Mouse (Mus musculus): ENCODE measurements around the gene Mylk2. TPM values are rescaled to one million over a fixed set of nuclear protein-coding genes. Genes with fewer than 3 reads are reported as not detected.
A peak's percentile ranks its signal among the peaks of the same experiment; 100 is the strongest.

Gene Mylk2
- polyA plus RNA-seq (2016; fragmentation: Nextera tagmentation; extraction: Ambion mirVana), result 0.06 and 0.12 TPM in 2 replicates

DNA sequence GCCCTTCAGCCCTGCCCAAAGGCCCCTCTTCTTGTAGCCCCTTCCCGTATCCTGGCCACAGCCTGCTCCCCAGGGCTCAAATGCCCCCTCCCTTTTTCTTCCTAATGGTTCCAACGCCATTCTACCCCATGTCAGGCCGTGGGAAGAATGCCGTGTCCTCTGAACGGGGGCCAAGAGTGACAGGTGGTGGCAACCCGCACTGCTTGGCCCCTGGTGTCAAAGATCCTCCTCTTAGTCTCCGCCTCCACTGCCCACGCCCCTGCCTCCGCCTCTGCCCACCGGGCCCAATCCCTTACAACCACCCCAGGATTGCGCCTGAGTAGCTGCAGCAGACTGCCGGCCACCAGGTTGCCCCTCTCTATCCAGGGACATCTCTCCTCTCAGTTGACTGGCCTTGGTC, at the start of gene Mylk2:
Gene Mylk2 (plus strand): TSS at position 322 of the 400 bp plus-strand sequence.
- no peak for DNase-seq (ENCODE audit: extremely low spot score, low spot score)
- H3K4me1 ChIP-seq, result peaks cover 40% of the 10 kb centered on the region
- WGBS, result 24% methylated on average over 12 of the region's 12 CpGs
- peaks cover 57% of the 10 kb centered on the region for H3K27me3 ChIP-seq (ENCODE audit: poor library complexity, severe bottlenecking)
- no peak within 1 kb of the TSS for H3K4me3 ChIP-seq
- H3K36me3 ChIP-seq (replicated peaks), result no peaks in the 10 kb centered on the region
- H3K9me3 ChIP-seq, result no peaks in the 10 kb centered on the region
- H3K27ac ChIP-seq, result no peak within 1 kb of the TSS

DNA sequence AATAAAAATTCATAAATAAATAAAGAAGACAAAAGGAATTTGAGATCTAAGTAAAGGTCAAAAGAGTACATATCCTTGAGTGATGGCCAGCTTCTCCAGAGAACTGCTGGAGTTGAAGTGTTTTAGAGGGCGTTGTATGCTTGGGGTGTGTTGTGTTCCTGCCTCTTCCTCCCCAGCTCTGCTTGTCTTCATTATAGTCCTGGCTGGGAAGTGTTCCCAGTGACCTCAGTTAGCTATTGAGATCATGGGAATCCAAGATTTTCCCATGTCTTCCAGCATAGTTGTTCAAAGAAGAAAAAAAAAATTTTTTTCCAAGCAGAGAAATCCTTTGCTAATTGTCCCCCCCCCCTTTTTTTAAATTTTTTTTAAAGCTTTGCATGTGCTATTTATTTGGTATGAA, 49.3 kb upstream of the Mylk2 start:
- Histone ChIP-seq H3K27ac (no peak overlapping the region), H3K27me3 (ENCODE audit: poor library complexity, severe bottlenecking) (no peaks in the 10 kb centered on the region), H3K4me3 (no peak overlapping the region), H3K36me3 (replicated peaks) (peaks cover 99% of the 10 kb centered on the region), H3K9me3 (no peaks in the 10 kb centered on the region), H3K4me1 (no peaks in the 10 kb centered on the region)
- WGBS, result 92% methylated on average over 1 of the region's 1 CpGs
- no peak for DNase-seq (ENCODE audit: extremely low spot score, low spot score)

DNA sequence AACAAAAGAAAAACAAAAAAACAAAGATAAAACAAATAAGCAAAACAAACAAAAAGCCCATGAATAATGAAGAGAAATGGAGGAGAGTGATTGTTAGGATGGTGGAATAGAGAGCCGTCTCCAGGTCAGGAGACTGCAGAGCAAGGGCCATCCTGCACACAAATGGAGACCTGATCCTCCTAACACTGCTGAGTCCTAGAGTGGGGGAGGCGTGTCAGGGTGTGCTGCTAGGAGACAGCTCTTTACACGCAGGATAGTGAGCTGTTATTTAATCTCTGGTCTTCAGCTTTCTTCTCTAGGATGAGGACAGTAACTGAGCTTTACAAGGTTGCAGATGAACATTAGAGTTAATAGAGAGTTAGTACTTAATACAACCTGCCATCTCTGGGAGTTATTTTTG, 48.5 kb upstream of the Mylk2 start:
- Histone ChIP-seq H3K4me3 (no peak overlapping the region), H3K9me3 (no peaks in the 10 kb centered on the region), H3K4me1 (no peaks in the 10 kb centered on the region), H3K27ac (no peak overlapping the region), H3K36me3 (replicated peaks) (peaks cover 99% of the 10 kb centered on the region), H3K27me3 (ENCODE audit: poor library complexity, severe bottlenecking) (no peaks in the 10 kb centered on the region)
- no peak for DNase-seq (ENCODE audit: extremely low spot score, low spot score)
- whole genome bisulfite sequencing, result 88% methylated on average over 3 of the region's 3 CpGs

DNA sequence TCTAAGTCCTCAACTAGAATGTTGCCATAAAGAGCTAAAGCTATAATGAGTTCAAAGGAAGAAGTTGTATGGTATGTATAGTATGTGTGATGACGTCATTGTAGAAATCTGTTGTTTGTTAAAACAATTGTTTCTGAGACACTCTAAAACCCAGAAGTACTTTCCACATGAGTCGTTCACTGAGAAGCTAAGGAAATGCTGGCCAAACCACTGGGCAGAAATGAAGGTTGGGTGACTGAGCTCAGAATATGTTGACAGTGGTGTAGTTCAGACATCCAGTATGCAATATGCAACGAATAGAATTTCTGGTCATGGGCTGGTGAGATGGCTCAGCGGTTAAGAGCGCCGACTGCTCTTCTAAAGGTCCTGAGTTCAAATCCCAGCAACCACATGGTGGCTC, 47.8 kb upstream of the Mylk2 start:
- no peaks in the 10 kb centered on the region for H3K27me3 ChIP-seq (ENCODE audit: poor library complexity, severe bottlenecking)
- no peak for DNase-seq (ENCODE audit: extremely low spot score, low spot score)

DNA sequence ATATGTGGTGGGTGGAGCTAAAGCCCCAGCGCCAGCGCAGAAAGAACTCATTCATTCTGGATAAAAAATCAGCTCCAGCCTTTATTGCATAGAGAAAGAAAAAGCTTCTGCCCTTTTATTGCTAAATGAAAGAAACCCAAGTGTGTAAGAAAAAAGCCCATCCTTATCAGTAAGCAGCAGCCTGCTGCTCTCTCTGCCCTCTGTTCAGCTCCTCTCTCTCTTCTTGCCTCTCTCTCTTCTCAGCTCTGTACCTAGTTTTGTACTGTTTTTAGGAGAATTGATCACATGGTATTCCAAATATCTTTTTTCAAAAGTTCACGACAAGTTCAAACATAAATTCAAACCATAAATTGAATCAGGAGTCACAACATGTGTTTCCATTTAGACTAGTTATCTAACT, 32.9 kb upstream of the Mylk2 start:
- Histone ChIP-seq H3K4me3 (no peak overlapping the region), H3K27me3 (ENCODE audit: poor library complexity, severe bottlenecking) (no peaks in the 10 kb centered on the region), H3K36me3 (replicated peaks) (peaks cover 99% of the 10 kb centered on the region), H3K27ac (no peak overlapping the region), H3K4me1 (no peaks in the 10 kb centered on the region), H3K9me3 (no peaks in the 10 kb centered on the region)
- no peak for DNase-seq (ENCODE audit: extremely low spot score, low spot score)
- WGBS, result 87% methylated on average over 3 of the region's 3 CpGs

More for the DNA sequence above, 47.8 kb upstream of the Mylk2 start:
- 97% methylated on average over 6 of the region's 6 CpGs for WGBS
- Histone ChIP-seq H3K27ac (no peak overlapping the region), H3K9me3 (no peaks in the 10 kb centered on the region), H3K4me1 (no peaks in the 10 kb centered on the region), H3K4me3 (no peak overlapping the region), H3K36me3 (replicated peaks) (peaks cover 99% of the 10 kb centered on the region)

DNA sequence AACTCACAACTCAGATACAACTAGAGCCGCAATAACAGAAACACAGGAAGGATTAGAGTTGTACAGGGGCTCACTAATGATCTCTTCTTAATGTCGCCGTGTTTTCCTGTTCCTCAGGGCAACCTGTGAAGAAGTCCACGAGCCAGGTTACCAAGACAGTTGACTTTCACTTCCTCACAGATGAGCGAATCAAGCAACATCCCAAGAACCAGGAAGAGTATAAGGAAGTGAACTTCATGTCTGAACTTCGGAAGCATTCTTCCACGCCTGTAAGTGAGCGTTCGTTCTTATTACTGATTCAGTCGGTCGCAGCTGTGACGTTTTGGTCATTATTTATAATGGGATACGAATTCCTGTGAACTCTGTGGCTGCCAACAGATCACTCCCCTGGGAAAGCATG, 30.3 kb upstream of the Mylk2 start:
- Histone ChIP-seq H3K36me3 (replicated peaks) (peaks cover 99% of the 10 kb centered on the region), H3K27me3 (ENCODE audit: poor library complexity, severe bottlenecking) (no peaks in the 10 kb centered on the region), H3K4me1 (no peaks in the 10 kb centered on the region), H3K9me3 (no peaks in the 10 kb centered on the region), H3K27ac (no peak overlapping the region), H3K4me3 (no peak overlapping the region)
- 94% methylated on average over 13 of the region's 13 CpGs for WGBS
- DNase-seq (ENCODE audit: extremely low spot score, low spot score), result no peak

DNA sequence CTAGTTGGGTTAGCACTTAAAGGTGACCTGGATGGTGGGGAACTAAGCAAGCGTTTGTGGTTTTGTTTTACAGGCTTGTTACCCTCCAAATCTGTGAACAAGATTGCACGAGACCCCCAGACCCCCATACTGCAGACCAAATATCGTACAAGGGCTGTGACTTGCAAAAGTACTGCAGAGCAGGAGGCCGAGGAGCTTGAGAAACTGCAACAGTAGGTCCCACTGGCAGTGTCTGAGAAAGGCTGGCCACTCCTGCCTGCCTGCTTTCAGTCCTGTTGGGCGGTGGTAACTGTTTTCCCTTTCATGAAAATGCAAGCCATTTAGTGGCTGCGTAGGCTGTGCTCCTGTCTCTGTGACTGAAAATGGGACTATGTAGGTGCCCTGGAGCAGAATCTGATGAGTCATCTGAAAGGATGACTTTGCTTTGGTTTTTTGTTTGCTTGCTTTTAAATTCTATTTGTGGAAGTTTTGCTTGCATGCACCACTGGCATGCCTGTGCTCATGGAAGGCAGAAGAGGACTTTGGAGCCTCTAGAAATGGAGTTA, 27.0 kb upstream of the Mylk2 start:
- Histone ChIP-seq H3K4me1 (no peaks in the 10 kb centered on the region), H3K4me3 (no peak overlapping the region), H3K36me3 (replicated peaks) (peaks cover 99% of the 10 kb centered on the region), H3K9me3 (no peaks in the 10 kb centered on the region), H3K27me3 (ENCODE audit: poor library complexity, severe bottlenecking) (no peaks in the 10 kb centered on the region), H3K27ac (no peak overlapping the region)
- WGBS, result 96% methylated on average over 6 of the region's 6 CpGs
- no peak for DNase-seq (ENCODE audit: extremely low spot score, low spot score)

DNA sequence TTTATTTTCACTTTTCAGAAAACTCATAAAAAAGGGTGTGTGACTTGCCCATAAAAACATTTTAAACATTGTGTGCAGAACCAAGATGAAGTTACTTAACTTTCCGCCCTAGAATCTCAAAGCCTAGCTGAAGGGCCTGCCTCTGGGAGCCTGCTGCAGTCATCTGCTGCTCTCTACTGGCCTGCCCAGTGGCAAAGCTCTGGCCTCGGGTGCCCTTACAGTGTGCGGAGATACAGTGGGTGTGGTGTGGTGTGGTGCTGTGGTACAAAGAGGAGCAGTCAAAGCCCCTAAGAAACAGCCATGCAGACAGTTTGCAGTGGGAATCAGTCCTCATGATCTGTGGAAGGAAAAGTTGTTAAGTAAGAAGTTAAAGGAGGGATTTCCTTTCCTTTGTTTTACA, 23.9 kb upstream of the Mylk2 start:
- H3K9me3 ChIP-seq, result no peaks in the 10 kb centered on the region
- H3K36me3 ChIP-seq (replicated peaks), result peaks cover 97% of the 10 kb centered on the region
- H3K4me1 ChIP-seq, result no peaks in the 10 kb centered on the region
- DNase-seq (ENCODE audit: extremely low spot score, low spot score), result no peak
- WGBS, result 95% methylated on average over 3 of the region's 3 CpGs
- no peak overlapping the region for H3K27ac ChIP-seq
- no peak overlapping the region for H3K4me3 ChIP-seq
- no peaks in the 10 kb centered on the region for H3K27me3 ChIP-seq (ENCODE audit: poor library complexity, severe bottlenecking)

DNA sequence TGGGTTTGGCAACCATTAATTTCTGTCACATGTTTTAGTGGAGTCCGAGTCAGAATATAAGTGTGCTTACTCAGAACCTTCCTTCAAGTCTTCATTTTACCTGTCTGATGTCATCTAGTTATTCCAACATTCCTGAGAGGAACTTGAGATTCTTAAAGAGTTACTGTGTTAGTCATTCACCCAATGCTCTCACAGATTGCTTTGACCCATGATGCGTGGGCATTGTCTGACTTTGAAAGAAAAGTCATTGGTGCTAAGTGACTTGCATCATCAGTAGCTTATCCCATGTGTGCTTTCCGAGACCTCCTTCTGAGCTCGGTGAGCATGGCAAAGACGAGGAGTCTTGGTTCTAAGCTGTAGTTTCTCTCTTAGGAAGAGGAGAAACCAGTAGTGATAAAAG, 22.4 kb upstream of the Mylk2 start:
- Histone ChIP-seq H3K9me3 (no peaks in the 10 kb centered on the region), H3K27ac (no peak overlapping the region), H3K36me3 (replicated peaks) (peaks cover 97% of the 10 kb centered on the region), H3K4me3 (no peak overlapping the region), H3K27me3 (ENCODE audit: poor library complexity, severe bottlenecking) (no peaks in the 10 kb centered on the region), H3K4me1 (no peaks in the 10 kb centered on the region)
- DNase-seq (ENCODE audit: extremely low spot score, low spot score), result no peak
- WGBS, result 94% methylated on average over 5 of the region's 5 CpGs

DNA sequence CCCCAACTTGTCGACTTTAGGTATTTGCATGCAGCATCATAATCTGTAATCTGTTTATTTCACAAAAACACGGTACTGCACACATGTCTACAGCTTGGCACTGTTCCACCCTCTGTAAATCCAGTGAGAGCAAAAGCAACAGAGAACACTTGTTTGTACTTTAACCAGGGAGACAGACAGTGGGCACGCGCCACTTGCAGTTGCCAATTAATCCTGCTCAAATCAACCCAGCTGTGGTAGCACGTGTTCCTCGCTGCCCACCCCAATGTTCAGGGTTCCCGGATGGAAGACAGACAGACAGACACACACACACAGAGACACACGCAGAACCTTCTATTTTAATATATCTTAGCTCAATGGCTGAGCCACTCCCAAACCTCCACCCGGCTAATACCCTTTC, 15.3 kb upstream of the Mylk2 start:
- Histone ChIP-seq H3K27me3 (ENCODE audit: poor library complexity, severe bottlenecking) (no peaks in the 10 kb centered on the region), H3K9me3 (no peaks in the 10 kb centered on the region), H3K4me3 (no peak overlapping the region), H3K4me1 (no peaks in the 10 kb centered on the region), H3K27ac (no peak overlapping the region), H3K36me3 (replicated peaks) (peaks cover 74% of the 10 kb centered on the region)
- DNase-seq (ENCODE audit: extremely low spot score, low spot score), result no peak
- WGBS, result 93% methylated on average over 9 of the region's 9 CpGs

DNA sequence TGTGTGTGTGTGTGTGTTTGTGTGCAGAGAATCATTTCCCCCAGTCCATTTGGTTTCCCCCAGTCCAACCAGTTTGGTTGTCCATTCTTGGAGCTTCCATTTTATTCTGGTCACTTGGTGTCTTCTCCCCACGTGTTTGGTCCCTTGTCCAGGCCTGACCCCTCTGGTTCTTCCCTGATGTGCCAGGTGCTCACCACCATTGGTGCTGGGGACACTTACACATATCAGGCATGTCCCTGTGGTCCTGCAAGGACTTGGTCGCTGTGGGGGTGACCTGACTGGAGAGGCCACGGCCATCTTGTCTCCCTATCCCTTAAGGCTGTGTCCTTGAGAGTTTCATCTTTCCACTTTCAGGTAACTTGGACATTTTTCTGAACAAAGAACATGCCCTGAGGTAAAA, 14.2 kb upstream of the Mylk2 start:
- WGBS, result 90% methylated on average over 3 of the region's 3 CpGs
- Histone ChIP-seq H3K4me1 (peaks cover 7% of the 10 kb centered on the region), H3K27me3 (ENCODE audit: poor library complexity, severe bottlenecking) (no peaks in the 10 kb centered on the region), H3K36me3 (replicated peaks) (peaks cover 63% of the 10 kb centered on the region), H3K9me3 (no peaks in the 10 kb centered on the region), H3K27ac (no peak overlapping the region), H3K4me3 (no peak overlapping the region)
- no peak for DNase-seq (ENCODE audit: extremely low spot score, low spot score)

DNA sequence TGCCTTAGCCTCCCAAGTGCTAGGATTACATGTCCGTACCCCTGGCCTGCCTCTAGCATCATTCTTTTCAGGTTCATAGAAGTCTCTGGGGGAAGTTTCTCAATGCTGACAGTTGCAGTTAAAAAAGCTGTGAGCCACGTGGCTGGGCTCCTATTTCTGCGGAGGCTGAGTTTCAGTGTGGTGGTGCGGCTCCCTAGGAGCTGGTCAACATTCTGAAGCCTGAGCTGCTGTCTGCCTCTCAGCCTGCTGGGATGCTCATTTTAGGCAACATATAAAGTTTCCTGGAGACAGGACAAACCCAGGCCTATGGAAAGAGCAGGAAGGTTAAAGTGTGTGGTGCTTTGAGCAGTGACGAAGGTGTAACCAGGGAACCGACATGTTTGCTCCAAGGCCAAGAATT, 12.1 kb upstream of the Mylk2 start:
- Histone ChIP-seq H3K27ac (no peak overlapping the region), H3K36me3 (replicated peaks) (peaks cover 42% of the 10 kb centered on the region), H3K4me3 (no peak overlapping the region), H3K27me3 (ENCODE audit: poor library complexity, severe bottlenecking) (no peaks in the 10 kb centered on the region), H3K4me1 (peaks cover 22% of the 10 kb centered on the region), H3K9me3 (no peaks in the 10 kb centered on the region)
- DNase-seq (ENCODE audit: extremely low spot score, low spot score), result no peak
- WGBS, result 74% methylated on average over 6 of the region's 6 CpGs

DNA sequence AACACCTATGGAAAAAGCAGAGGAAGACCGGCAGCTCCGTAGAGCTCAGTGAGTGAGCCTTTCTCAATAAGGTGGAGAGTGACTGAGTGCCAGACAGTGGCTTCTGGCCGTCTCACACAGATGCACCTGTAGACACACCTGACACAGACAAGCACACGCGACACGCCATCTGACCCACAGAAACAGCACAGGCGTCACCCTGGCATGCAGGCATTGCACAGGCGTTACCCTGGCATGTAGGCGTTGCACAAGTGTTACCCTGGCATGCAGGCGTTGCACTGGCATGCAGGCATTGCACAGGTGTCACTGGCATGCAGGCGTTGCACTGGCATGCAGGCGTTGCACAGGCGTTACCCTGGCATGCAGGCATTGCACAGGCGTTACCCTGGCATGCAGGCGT, 9.9 kb upstream of the Mylk2 start:
- H3K4me1 ChIP-seq, result peaks cover 40% of the 10 kb centered on the region
- no peak overlapping the region for H3K4me3 ChIP-seq
- DNase-seq (ENCODE audit: extremely low spot score, low spot score), result no peak
- no peak overlapping the region for H3K27ac ChIP-seq
- H3K27me3 ChIP-seq (ENCODE audit: poor library complexity, severe bottlenecking), result 0 out of 2 replicates have a peak, but pooled peaks cover 6% of the 10 kb centered on the region
- H3K9me3 ChIP-seq, result no peaks in the 10 kb centered on the region
- 91% methylated on average over 15 of the region's 15 CpGs for WGBS
- peaks cover 19% of the 10 kb centered on the region for H3K36me3 ChIP-seq (replicated peaks)

DNA sequence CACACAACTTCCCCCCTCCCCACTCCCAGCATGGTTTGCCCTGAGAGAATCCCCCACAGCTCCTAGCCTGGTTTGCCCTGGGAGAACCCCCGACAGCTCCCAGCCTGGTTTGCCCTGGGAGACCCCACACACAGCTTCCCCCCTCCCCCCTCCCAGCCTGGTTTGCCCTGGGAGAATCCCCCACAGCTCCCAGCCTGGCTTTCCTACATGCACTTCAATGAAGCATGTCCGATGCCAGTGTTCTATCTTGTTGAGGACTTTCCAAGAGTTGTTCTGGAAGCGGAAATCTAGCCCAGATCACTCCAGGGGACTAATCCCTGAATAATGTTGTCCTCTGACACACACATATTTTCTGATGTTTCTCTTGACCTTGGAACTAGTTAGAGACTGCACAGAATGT, 8.5 kb upstream of the Mylk2 start:
- peaks cover 10% of the 10 kb centered on the region; the same call in 1 of the 2 replicates for H3K36me3 ChIP-seq (replicated peaks)
- H3K4me3 ChIP-seq, result no peak overlapping the region
- DNase-seq (ENCODE audit: extremely low spot score, low spot score), result no peak
- H3K27ac ChIP-seq, result peak overlapping the region; percentile 51; the same call in 1 of the 2 replicates
- no peaks in the 10 kb centered on the region for H3K9me3 ChIP-seq
- WGBS, result 35% methylated on average over 3 of the region's 3 CpGs
- peaks cover 54% of the 10 kb centered on the region for H3K4me1 ChIP-seq
- H3K27me3 ChIP-seq (ENCODE audit: poor library complexity, severe bottlenecking), result 0 out of 2 replicates have a peak, but pooled peaks cover 6% of the 10 kb centered on the region

Data from forebrain, embryonic 10.5 days (tissue).